Mouse (Mus musculus): ENCODE measurements at regions not wholly inside any gene's neighbourhood (a gene's known extent, or its start where the extent isn't known, plus 50 kb on each side); places are given as distances from the start of the nearest gene placed in this dataset.

- H3K4me2 ChIP-seq, result no peak overlapping the region
- H3K27ac ChIP-seq, result no peak overlapping the region
- ATAC-seq (replicated peaks), result no peak
- no peaks in the 10 kb centered on the region for H3K27me3 ChIP-seq (replicated peaks)
- H3K9ac ChIP-seq, result no peak overlapping the region
- no peaks in the 10 kb centered on the region for H3K36me3 ChIP-seq (replicated peaks)
- 71% methylated on average over 4 of the region's 4 CpGs for WGBS
- no peak overlapping the region for H3K4me3 ChIP-seq
- no peaks in the 10 kb centered on the region for H3K9me3 ChIP-seq
- H3K4me1 ChIP-seq, result no peaks in the 10 kb centered on the region
Observed at GRCm38 (mm10) chr19:27161933-27162332, 54.4 kb upstream of the Vldlr start.

Data from midbrain, embryonic 15.5 days (tissue).